Mouse (Mus musculus) splenic B cell, adult 2 months (primary cell): Measurements from ENCODE around the gene A230050P20Rik.
A peak's percentile ranks its signal among the peaks of the same experiment; 100 is the strongest.

Experiments used
- DNase-seq: peaks from one replicate; pipeline ENCODE4 v3.0.0-alpha.2; 2011; ENCODE audit warnings: low read depth, low spot score
- H3K27me3 ChIP-seq: 2 replicates; pipeline ENCODE4 v1.6.1; 2012; ENCODE audit warnings: mild to moderate bottlenecking, low read length, moderate library complexity, mixed read lengths; ENCODE audit not compliant: control insufficient read depth, poor library complexity, insufficient read depth, severe bottlenecking
- H3K36me3 ChIP-seq: 2 replicates; pipeline ENCODE4 v1.6.1; 2012; ENCODE audit warnings: mild to moderate bottlenecking, low read length, moderate library complexity, mixed read lengths; ENCODE audit not compliant: control insufficient read depth, poor library complexity, insufficient read depth, severe bottlenecking

The A230050P20Rik gene

DNA sequence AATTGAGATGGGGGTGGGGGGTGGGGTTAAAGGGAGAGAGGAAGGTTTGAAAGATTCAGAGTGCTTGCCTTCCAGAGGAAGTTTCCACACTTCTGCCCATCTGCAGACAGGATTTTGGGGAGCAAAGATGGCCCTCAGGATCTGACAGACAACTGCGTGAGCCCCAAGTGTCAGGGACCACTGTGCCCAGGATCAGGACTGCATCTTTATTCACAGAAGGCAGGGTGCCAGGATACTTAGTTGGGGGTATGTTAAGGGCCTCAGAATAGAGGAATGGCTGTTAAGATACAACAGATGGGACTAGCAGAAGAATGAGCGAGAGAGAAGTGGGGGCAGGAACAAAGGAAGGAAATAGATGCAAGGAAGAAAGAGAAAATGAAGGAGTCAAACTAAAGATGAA is 18.1 kb downstream of the A230050P20Rik start:
- no peaks in the 10 kb centered on the region for H3K27me3 ChIP-seq
- DNase-seq = no peak
- no peaks in the 10 kb centered on the region; the same call in none of the 2 replicates for H3K36me3 ChIP-seq

DNA sequence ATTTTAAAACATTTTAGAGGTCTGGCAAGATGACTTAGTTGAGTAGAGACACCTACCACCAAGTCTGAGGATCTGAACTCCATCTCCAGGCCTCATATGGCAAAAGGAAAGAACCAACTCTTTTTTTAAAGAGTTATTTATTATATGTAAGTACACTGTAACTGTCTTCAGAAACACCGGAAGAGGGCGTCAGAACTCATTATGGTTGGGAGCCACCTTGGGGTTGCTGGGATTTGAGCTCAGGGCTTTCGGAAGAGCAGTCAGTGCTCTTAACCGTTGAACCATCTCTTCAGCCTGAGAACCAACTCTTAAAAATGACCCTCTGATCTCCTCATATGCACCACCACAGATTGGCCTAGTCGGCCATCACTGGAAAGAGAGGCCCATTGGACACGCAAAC is 18.7 kb downstream of the A230050P20Rik start:
- no peaks in the 10 kb centered on the region for H3K27me3 ChIP-seq
- no peak for DNase-seq
- no peaks in the 10 kb centered on the region; the same call in none of the 2 replicates for H3K36me3 ChIP-seq

DNA sequence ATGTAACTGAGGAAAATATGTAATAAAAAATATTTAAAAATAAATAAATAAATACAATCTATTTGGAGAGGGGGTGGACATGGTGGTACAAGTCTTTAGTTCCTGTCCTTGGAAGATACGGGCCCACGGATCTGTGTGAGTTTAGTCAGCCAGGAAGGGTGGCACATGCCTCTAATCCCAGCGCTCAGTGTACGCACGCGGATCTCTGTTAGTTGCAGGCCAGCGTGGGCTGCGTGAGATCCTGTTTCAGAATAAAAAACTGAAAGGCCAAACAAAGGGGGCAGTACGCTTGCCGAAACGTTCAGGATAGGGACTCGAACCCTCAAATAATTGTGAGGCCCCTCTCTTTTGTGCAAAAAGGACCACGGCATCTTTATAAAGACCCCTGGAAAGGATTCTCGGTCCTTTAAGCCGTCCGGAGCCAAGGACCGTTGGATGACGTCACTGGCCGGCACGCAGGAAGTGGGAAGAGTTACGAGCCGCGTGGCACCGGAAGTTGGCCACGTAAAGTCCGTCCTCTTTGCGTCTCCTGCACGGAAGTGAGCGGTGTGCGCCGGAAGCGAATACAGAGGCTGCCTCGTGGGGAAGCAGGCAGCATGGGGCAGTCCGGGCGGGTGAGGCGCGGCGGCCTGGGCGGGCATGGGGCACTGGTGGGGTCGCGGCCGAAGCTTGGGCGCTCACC is 19.4 kb downstream of the A230050P20Rik start, which contains the start of gene Ppan:
Gene Ppan (plus strand): TSS at position 472 of the 682 bp plus-strand sequence.
- Histone ChIP-seq H3K36me3 (no peaks in the 10 kb centered on the region; the same call in none of the 2 replicates), H3K27me3 (no peaks in the 10 kb centered on the region)
- peak; percentile 97 for DNase-seq

DNA sequence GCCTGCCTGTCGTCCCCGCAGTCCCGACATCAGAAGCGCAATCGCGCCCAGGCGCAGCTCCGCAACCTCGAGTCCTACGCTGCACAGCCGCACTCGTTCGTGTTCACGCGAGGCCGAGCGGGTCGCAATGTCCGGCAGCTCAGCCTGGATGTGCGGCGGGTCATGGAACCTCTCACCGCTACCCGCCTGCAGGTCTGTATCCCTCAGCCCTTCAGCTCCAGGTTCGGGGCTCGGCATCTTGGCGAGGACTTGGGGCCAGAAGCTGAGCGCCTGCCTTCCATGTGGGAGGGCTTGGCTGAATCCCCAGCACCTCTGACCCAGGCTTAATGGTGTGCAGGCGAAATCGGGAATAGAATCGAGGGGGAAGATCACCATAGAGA is 19.9 kb downstream of the A230050P20Rik start:
- Histone ChIP-seq H3K36me3 (no peaks in the 10 kb centered on the region; the same call in none of the 2 replicates), H3K27me3 (no peaks in the 10 kb centered on the region)
- no peak for DNase-seq

DNA sequence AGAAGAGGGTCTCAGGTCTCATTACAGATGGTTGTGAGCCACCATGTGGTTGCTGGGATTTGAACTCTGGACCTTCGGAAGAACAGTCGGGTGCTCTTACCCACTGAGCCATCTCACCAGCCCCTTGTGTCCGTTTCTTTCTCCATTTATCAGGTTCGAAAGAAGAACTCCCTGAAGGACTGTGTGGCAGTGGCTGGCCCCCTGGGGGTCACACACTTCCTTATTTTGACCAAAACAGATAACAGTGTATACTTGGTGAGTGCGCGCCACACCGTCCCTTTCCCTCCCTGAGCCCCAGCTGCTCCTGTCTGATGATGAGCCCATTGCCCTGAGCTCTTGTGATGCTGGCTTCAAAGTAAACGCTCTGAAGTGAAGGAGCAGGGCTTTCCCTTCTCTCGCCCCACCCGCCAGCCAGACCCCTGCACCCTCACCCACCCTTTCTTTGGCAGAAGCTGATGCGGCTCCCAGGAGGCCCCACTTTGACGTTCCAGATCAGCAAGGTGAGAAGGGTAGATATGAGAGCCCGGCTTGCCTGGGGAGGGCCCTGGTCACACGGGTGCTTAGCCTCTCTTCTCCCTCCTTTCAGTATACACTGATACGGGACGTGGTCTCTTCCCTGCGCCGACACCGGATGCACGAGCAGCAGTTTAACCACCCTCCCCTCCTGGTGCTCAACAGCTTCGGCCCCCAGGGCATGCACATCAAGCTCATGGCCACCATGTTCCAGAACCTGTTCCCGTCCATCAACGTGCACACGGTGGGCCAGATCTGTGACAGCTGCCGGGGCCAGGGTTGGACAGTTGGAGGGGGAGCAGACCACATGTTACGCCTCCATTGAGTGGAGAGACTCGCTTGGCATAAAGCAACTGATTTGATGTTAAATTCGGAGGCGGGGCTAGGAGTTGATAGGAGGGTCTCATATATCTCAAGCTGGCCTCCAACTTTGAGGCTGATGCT is 21.0 kb downstream of the A230050P20Rik start:
- peak; percentile 53 for DNase-seq
- peaks cover 3% of the 10 kb centered on the region for H3K36me3 ChIP-seq

DNA sequence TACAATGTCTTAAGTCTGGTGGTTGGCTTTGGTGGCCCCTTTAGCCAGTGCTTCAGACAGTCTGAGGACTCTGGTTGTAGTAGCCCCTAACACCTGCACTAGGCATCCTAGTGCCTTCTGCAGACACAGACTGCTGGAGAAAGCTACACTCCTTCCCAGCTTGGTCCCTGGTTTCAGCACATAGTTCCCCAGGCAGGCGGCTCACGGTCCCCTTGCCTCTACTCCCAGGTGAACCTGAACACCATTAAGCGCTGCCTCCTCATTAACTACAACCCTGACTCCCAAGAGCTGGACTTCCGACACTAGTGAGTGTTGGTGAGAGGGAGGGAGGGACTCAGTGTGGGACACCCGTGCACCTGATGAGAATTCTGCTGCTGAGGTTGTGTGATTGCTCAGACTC is 22.0 kb downstream of the A230050P20Rik start:
- peaks cover 6% of the 10 kb centered on the region for H3K36me3 ChIP-seq
- H3K27me3 ChIP-seq = no peaks in the 10 kb centered on the region
- no peak for DNase-seq

More for the DNA sequence above, 21.0 kb downstream of the A230050P20Rik start:
- no peaks in the 10 kb centered on the region for H3K27me3 ChIP-seq

DNA sequence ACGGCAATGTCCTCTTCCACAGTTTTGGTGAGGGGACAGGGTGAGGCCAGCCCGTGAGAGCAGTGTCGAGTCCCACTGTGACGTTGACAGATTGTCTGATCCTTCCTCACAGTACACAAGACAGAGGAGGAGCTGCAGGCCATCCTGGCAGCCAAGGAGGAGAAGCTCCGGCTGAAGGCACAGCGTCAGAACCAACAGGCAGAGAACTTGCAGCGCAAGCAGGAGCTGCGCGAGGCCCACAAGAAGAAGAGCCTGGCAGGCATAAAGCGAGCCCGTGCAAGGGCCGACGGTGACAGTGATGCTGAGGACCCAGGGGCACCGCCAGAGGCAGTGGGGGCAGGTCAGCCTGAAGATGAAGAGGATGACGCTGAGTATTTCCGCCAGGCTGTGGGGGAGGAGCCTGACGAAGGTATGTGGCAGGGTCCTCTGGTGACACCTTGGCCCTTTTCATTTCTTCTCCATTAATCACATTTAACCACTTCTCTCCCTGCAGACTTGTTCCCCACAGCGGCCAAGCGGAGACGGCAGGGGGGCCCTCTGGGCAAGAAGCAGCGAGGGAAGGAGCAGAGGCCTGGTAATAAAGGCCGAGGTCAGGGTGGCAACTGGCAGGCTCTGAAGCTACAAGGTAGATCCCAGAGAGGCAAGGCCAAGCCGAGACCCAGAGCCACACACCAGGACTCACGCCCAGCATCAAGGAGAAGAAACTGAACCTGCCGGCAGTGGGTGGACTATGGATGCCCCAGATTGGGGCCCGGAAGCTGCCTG is 23.1 kb downstream of the A230050P20Rik start:
- Histone ChIP-seq H3K27me3 (no peaks in the 10 kb centered on the region), H3K36me3 (peaks cover 11% of the 10 kb centered on the region)
- DNase-seq = no peak

DNA sequence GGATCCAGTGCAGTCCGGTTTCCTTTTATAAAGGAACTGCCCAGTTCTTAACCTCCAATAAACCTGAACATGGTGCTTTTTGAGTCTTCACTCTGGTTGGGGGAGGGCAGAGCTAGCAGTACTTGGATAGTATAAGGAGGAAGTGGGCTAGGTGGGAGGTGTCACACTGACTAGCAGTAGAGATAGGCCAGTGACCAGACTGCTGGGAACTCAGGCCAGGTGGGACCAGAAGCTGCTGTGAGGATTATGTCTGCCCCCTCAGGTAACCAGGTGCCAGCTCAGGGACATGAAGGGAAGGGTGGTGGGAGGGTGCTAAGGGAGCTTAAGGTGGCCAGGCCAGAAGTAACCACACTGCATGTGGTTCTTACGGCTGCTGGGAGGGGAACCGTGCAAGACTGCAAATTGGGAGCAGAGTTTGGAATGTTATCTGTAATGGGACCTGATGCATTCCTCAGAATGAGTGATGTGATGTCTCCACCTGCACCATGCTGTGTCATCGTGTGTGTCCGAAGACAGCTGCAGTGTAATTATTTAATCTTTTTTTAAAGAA is 23.7 kb downstream of the A230050P20Rik start:
- DNase-seq = no peak
- no peaks in the 10 kb centered on the region for H3K27me3 ChIP-seq
- H3K36me3 ChIP-seq = peaks cover 13% of the 10 kb centered on the region

DNA sequence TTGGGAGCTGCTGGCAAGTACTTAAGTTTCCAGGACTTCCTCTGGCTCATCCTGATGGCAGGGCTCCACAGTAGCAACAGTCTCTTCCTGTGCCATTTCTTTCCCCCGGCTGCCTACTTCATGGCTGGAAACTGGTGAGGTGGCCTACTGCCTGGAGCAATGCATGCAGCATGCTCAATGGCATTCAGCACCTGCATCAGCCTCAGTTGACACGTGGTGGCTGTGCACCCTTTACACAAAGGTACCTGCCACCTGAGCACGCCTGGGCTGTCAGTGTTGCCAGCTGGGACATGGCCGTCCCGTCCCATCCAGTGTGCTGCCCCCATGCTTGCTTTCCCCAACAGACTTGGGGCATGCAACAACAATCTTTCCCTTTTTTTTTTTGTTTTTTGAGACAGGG is 24.6 kb downstream of the A230050P20Rik start:
- Histone ChIP-seq H3K27me3 (no peaks in the 10 kb centered on the region), H3K36me3 (peaks cover 13% of the 10 kb centered on the region)
- no peak for DNase-seq

DNA sequence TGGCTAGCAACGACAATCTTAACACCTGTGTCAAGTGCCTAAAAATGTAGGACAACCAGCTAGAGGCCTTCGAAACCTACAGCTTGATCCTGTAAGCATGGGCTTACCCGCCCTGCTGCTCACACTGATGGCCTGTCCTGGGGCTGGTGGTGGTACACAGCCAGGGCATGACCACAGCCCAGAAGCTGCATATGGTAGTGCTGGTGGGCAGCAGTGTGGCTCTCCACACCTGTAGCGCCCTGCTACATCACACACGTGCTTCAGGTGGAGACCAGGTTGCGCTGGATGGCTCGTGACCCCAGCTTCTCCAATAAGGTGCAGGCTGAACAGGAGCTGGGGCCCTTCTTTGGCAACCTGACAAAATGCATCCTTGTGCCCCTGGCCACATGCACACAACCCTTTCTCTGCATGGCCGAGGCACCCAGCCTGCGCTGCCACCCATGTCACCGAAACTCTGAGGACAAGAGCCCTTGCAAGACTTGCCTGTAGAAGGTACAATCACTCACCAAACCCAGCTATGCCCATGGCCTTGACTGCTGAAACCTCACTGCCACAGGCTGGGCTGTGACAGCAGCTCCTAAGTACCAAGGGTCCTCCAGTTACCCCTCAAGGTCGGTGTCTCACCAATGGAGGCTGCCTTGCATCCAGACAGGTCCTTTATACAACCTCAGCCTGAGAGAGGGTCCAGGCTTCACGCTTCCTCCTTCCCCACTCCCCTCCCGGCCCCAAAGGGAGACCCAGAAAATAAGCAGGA is 25.3 kb downstream of the A230050P20Rik start:
- Histone ChIP-seq H3K27me3 (no peaks in the 10 kb centered on the region), H3K36me3 (peaks cover 13% of the 10 kb centered on the region)
- DNase-seq = no peak

DNA sequence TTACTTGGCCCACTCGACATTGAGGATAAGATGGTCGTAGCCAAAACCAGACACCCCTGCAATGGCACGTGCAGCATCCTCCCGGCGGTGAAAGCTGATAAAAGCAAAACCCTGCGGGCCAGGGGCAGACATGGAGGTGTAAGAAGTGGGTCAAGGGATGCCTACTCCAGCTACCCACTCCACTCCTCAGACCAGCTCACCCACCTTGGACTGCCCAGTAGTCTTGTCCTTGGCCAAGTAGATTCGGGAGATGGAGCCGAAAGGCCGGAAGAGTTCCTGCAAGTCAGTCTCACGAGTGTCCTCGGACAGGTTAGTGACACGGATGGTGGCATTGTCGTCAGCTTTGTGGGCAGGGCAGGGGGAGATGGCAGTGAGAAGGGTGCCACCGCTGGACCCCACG is 26.2 kb downstream of the A230050P20Rik start:
- Histone ChIP-seq H3K36me3 (peaks cover 13% of the 10 kb centered on the region), H3K27me3 (no peaks in the 10 kb centered on the region)
- DNase-seq = no peak

DNA sequence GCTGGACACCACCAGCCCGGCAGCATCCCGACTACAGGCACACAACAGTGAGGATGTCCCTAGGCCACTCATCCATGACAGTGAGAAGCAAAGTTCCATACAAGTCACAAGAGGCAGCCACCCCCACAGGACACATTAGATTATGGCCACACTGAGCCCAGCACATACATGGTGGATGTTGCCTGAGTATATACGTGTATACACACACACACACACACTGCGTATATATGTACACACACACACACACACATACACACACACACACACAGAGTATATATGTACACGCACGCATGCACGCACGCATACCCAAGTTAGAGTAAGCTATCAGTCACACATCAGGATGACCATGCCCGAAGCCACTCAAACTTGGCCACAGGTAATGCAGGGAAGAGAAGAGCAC is 26.9 kb downstream of the A230050P20Rik start:
- DNase-seq = no peak
- Histone ChIP-seq H3K36me3 (peaks cover 13% of the 10 kb centered on the region), H3K27me3 (no peaks in the 10 kb centered on the region)

DNA sequence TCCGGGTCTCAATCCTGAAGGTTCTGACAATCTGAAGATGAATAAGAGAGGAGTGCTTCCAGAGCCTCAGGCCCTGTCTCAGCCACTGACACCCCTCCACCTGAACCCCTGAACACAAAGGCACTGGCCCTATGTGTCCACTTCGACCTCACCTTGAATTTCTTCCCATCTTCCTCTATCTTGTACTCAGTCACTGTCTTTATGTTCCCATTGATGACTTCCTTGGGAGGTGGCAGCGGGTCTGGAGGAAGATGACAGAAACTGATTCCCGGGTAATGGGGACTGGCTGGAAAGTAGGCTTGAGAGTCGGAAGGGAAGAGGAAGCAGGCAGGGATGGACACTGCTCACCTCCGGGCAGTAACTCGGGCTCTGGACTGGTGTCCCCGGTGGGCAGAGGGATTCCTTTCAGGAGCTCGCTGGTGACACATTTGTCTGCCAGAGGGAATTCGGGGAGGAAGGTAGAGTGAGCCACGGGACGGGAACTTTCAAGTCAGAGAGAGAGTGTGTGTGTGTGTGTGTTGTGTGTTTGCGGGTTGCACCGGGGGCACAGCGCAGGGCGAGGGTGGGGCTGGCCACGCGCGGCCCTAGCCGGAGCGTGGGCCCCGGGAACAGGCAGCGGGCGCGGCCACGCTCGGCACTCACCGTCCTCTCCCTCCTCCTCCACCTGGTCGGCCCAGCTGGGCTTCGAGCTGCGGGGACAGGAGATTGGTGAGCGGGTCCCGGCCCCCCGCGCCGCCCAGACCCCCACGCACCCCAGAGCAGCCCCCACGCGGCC is 29.5 kb downstream of the A230050P20Rik start:
- no peak for DNase-seq

More for the DNA sequence above, 29.5 kb downstream of the A230050P20Rik start:
- H3K36me3 ChIP-seq = peaks cover 13% of the 10 kb centered on the region
- no peaks in the 10 kb centered on the region for H3K27me3 ChIP-seq
